Mouse (Mus musculus): ENCODE data around the gene Gm10643. TPM values are rescaled to one million over a fixed set of nuclear protein-coding genes. Genes with fewer than 3 reads are reported as not detected.

Gene Gm10643
- 2.3 TPM for polyA plus RNA-seq (2014; fragmentation: Illumina TruSeq; extraction: RNeasy Lipid Tissue Mini Kit (QIAGEN cat#74804); ENCODE audit: low read depth, low replicate concordance)

DNA sequence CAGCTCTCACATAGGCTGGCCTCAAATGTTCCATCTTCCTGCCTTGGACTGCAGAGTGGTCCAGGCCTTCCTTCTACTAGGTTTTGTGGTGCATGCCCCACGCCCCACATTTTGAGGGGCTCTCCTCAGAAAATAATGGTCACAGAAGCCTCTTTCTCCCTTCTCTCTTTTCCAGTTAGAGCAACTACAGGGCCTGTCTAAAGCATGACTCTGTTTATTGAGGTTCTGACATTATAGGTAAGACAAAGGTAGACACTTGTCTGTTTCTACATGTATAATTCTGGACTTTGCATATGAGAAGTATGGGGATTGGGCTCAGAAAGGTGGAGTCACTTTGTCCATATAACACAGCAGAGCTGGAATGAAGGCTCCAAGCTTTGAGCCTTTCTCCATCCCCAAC lies at the start of gene Gm10643:
Gene Gm10643 (minus strand): TSS at position 101 of the 400 bp plus-strand sequence.

GRCm38 (mm10) chr8:84104697-84105609 lies 40.0 kb upstream of the Gm10643 start, which contains the start of gene Dcaf15:
Gene Dcaf15 (minus strand): TSS chr8:84104768.

GRCm38 (mm10) chr8:84066291-84066930 lies 1.5 kb upstream of the Gm10643 start, which contains the start of gene Rfx1:
Gene Rfx1 (plus strand): TSS chr8:84066834.

DNA sequence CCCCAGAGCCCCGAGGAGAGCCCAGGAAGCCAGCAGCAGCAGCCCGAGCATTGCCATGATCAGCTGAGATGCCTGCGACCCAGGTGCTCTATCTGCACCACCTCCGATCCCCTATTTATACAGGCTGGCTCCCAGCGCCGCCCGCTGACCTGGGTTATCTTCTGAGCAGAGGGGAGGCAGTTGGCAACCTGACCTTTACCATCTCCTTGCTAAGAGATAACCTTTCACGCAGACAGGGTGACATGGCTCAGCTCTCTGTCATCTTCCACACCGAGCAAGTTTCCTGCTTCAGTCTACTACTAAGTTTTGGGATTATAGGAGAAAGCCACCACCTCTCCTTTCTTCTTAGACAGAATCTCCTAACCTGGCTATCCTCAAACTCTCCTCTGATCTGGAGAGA lies 20.0 kb downstream of the Gm10643 start, which contains the start of gene Rln3:
Gene Rln3 (minus strand): TSS at position 101 of the 400 bp plus-strand sequence.

DNA sequence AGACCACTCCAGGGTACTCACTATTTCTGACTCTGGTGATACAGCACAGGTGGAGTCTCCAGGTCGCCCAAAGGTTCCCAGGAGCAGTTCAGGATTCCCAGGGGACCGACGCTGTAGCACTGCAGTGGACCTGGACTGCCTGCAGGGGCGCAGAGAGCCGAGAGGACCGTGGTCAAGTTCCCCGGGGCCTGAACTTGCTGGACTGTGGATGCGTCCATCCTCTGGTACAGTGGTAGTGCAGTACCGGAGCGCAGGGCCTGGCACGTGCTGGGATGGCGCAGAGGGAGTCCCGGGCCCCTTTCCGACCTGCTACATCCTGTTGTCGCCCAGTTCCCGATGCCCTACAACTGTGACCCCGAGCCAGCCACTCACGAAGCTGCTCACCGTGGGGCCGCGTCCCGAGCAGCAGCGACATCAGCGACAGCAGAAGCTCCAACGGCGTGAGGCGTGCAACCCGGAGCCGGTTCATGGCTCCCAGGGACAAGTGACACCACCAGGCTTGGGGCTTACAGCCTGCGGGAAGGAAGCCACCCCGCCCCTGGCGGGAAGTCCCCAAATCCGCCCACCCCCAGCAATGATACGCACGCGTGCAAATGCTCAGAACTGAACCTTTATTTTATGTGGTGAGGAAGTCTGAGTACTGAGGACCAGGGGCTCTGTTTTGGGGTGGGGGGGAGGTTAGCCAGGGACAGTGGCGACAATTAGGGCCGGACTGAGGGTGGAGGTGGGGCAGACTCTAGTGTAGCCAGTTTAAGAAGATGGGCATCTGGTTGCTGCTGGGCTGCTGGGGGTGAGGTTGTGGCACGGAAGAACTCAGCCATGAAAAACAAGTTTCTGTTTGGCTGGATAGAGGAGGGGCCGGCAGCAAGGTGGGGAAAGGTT lies 22.6 kb downstream of the Gm10643 start, which contains the start of gene Il27ra:
Gene Il27ra (minus strand): TSS at position 524 of the 882 bp plus-strand sequence.

GRCm38 (mm10) chr8:84021096-84021495 lies 43.8 kb downstream of the Gm10643 start, which contains the start of gene Palm3:
Gene Palm3 (plus strand): TSS chr8:84021471.

Other genes with a start within 250 kb of the Gm10643 start
- 25.2 TPM for gene Adgrl1, start 165.0 kb downstream of the Gm10643 start, polyA plus RNA-seq (2014; fragmentation: Illumina TruSeq; extraction: RNeasy Lipid Tissue Mini Kit (QIAGEN cat#74804); ENCODE audit: low read depth, low replicate concordance)
- gene Gm10644, start 109.9 kb downstream of the Gm10643 start, polyA plus RNA-seq (2014; fragmentation: Illumina TruSeq; extraction: RNeasy Lipid Tissue Mini Kit (QIAGEN cat#74804); ENCODE audit: low read depth, low replicate concordance) = 2.4 TPM
- 2.9 TPM for gene Asf1b, start 109.6 kb downstream of the Gm10643 start, polyA plus RNA-seq (2014; fragmentation: Illumina TruSeq; extraction: RNeasy Lipid Tissue Mini Kit (QIAGEN cat#74804); ENCODE audit: low read depth, low replicate concordance)
- gene Prkaca, start 92.1 kb downstream of the Gm10643 start, polyA plus RNA-seq (2014; fragmentation: Illumina TruSeq; extraction: RNeasy Lipid Tissue Mini Kit (QIAGEN cat#74804); ENCODE audit: low read depth, low replicate concordance) = 84.4 TPM
- gene Samd1, start 67.5 kb downstream of the Gm10643 start, polyA plus RNA-seq (2014; fragmentation: Illumina TruSeq; extraction: RNeasy Lipid Tissue Mini Kit (QIAGEN cat#74804); ENCODE audit: low read depth, low replicate concordance) = 24.6 TPM
- 1.3 TPM for gene 1700067K01Rik, start 63.6 kb downstream of the Gm10643 start, polyA plus RNA-seq (2014; fragmentation: Illumina TruSeq; extraction: RNeasy Lipid Tissue Mini Kit (QIAGEN cat#74804); ENCODE audit: low read depth, low replicate concordance)
- gene 2210011C24Rik, start 53.0 kb downstream of the Gm10643 start, polyA plus RNA-seq (2014; fragmentation: Illumina TruSeq; extraction: RNeasy Lipid Tissue Mini Kit (QIAGEN cat#74804); ENCODE audit: low read depth, low replicate concordance) = 0.62 TPM
- gene Palm3, start 43.7 kb downstream of the Gm10643 start, polyA plus RNA-seq (2014; fragmentation: Illumina TruSeq; extraction: RNeasy Lipid Tissue Mini Kit (QIAGEN cat#74804); ENCODE audit: low read depth, low replicate concordance) = 1.3 TPM
- 1.6 TPM for gene Il27ra, start 22.5 kb downstream of the Gm10643 start, polyA plus RNA-seq (2014; fragmentation: Illumina TruSeq; extraction: RNeasy Lipid Tissue Mini Kit (QIAGEN cat#74804); ENCODE audit: low read depth, low replicate concordance)
- gene Rln3, start 20.1 kb downstream of the Gm10643 start, polyA plus RNA-seq (2014; fragmentation: Illumina TruSeq; extraction: RNeasy Lipid Tissue Mini Kit (QIAGEN cat#74804); ENCODE audit: low read depth, low replicate concordance) = not detected
- 11.2 TPM for gene Rfx1, start 1.7 kb upstream of the Gm10643 start, polyA plus RNA-seq (2014; fragmentation: Illumina TruSeq; extraction: RNeasy Lipid Tissue Mini Kit (QIAGEN cat#74804); ENCODE audit: low read depth, low replicate concordance)
- 14.2 TPM for gene Dcaf15, start 39.6 kb upstream of the Gm10643 start, polyA plus RNA-seq (2014; fragmentation: Illumina TruSeq; extraction: RNeasy Lipid Tissue Mini Kit (QIAGEN cat#74804); ENCODE audit: low read depth, low replicate concordance)
- gene Podnl1, start 60.9 kb upstream of the Gm10643 start, polyA plus RNA-seq (2014; fragmentation: Illumina TruSeq; extraction: RNeasy Lipid Tissue Mini Kit (QIAGEN cat#74804); ENCODE audit: low read depth, low replicate concordance) = 0.40 TPM
- 21.9 TPM for gene Cc2d1a, start 82.8 kb upstream of the Gm10643 start, polyA plus RNA-seq (2014; fragmentation: Illumina TruSeq; extraction: RNeasy Lipid Tissue Mini Kit (QIAGEN cat#74804); ENCODE audit: low read depth, low replicate concordance)
- gene 4930432K21Rik, start 82.9 kb upstream of the Gm10643 start, polyA plus RNA-seq (2014; fragmentation: Illumina TruSeq; extraction: RNeasy Lipid Tissue Mini Kit (QIAGEN cat#74804); ENCODE audit: low read depth, low replicate concordance) = 2.8 TPM
- gene Nanos3, start 120.1 kb upstream of the Gm10643 start, polyA plus RNA-seq (2014; fragmentation: Illumina TruSeq; extraction: RNeasy Lipid Tissue Mini Kit (QIAGEN cat#74804); ENCODE audit: low read depth, low replicate concordance) = not detected
- 5.1 TPM for gene Zswim4, start 171.9 kb upstream of the Gm10643 start, polyA plus RNA-seq (2014; fragmentation: Illumina TruSeq; extraction: RNeasy Lipid Tissue Mini Kit (QIAGEN cat#74804); ENCODE audit: low read depth, low replicate concordance)
- gene D8Ertd738e, start 184.6 kb upstream of the Gm10643 start, polyA plus RNA-seq (2014; fragmentation: Illumina TruSeq; extraction: RNeasy Lipid Tissue Mini Kit (QIAGEN cat#74804); ENCODE audit: low read depth, low replicate concordance) = 193 TPM
- gene Mri1, start 192.2 kb upstream of the Gm10643 start, polyA plus RNA-seq (2014; fragmentation: Illumina TruSeq; extraction: RNeasy Lipid Tissue Mini Kit (QIAGEN cat#74804); ENCODE audit: low read depth, low replicate concordance) = 18.5 TPM
- 15.2 TPM for gene Ccdc130, start 205.2 kb upstream of the Gm10643 start, polyA plus RNA-seq (2014; fragmentation: Illumina TruSeq; extraction: RNeasy Lipid Tissue Mini Kit (QIAGEN cat#74804); ENCODE audit: low read depth, low replicate concordance)